Mouse (Mus musculus) gastrocnemius, postnatal 10 days (tissue): ENCODE measurements around the gene Adap2. TPM values are rescaled to one million over a fixed set of nuclear protein-coding genes. Genes with fewer than 3 reads are reported as not detected.
"Not testable (repeated sequence)": the region's sequence is repeated elsewhere in the genome, so short reads cannot be mapped to it uniquely, and the experiment has no call there.

Source experiments
- DNase-seq: peaks from one replicate; pipeline ENCODE4 v3.0.0; 2021; ENCODE audit warnings: mixed read lengths
- total RNA-seq, 2 experiments: library from RNA; stranded (reverse); gene quantifications; 2 replicates each; pipeline ENCODE4 v1.2.3; 2021

Gene Adap2
- total RNA-seq, 2 experiments from 2014 or later = 6.9 to 9.3 TPM

- DNase-seq = no peak
Measured at GRCm38 (mm10) chr11:80161041-80161440, 7.1 kb downstream of the Adap2 start.

DNA sequence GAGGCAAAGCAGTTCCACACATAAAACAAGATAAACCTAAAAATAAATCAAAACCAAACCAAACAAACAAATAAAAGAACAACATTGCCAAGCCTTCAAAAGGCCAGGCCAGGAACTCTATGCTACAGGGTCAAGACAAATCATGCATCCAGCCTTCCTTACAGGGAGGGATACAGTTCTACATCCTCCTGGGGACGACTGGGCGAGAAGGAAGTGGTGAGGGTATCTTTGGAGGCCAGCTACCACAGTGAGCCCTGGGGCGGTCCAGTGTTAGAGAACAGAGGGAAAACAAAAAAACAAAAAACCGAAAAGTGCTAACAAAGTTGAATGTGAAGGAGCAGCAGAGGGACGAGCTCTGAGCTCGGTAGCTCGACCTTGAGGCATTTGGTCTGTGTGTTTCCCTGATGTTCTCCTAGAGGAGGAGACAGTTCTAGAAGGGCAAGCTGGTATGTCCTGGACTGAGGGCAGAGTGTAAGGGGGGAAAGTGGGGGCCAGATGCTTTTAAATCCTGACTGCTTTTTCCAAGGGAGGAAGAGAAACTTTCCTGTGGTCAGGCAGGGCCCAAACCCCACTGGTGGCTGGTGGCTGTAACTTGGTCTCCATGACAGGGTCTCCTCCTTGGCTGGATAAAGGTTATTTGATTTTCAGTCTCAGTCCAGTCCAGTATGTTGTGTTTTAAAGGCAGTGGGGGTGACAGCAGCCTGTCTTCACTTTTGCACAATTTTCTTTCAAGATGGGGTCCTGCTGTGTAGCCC is 9.6 kb downstream of the Adap2 start:
- no peak for DNase-seq

DNA sequence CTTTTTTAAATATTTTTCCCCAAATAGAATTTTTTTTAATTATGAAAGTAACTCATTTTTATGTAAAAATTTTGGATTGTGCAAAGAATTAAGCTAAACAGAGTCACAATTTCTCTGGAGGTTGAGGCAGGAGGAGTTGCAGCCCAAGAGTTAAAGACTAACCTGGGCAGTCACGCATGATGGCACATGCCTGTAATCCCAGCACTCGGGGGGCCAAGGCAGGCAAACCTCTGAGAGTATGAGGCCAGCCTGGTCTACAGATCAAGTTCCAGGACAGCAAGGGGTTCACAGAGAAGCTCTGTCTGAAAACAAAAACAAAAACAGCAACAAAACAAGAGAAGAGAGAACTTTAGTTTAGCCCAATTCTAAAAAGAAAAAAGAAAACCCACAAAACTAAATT is 10.3 kb downstream of the Adap2 start:
- DNase-seq = no peak

DNA sequence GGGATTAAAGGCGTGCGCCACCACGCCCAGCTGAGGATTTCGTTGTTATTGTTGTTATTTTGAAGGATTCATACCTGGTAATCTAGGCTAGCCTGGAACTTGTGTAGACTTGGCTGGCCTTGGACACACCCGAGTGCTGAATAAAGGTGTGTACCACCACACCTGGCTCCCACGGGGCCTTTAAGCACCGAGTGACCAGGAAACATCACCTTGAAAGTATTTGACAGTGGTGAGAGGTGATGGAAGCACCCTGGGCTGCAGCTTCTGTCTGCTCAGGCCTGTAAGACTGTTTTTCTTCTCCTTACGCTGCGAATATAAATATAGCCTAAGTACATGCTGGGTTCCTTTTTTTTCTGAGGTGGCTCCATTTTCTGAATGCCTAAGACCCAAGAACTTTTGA is 14.2 kb downstream of the Adap2 start:
- no peak for DNase-seq

GRCm38 (mm10) chr11:80168611-80169249 is 14.8 kb downstream of the Adap2 start:
- DNase-seq = no peak

GRCm38 (mm10) chr11:80169629-80170028 is 15.7 kb downstream of the Adap2 start:
- no peak for DNase-seq

- DNase-seq = no peak
Measured at GRCm38 (mm10) chr11:80170351-80170750, 16.4 kb downstream of the Adap2 start.

- no peak for DNase-seq
Measured at GRCm38 (mm10) chr11:80171884-80172283, 18.0 kb downstream of the Adap2 start.

GRCm38 (mm10) chr11:80173963-80174670 is 20.2 kb downstream of the Adap2 start:
- no peak for DNase-seq

GRCm38 (mm10) chr11:80176911-80177895 is 23.3 kb downstream of the Adap2 start:
- no peak for DNase-seq

GRCm38 (mm10) chr11:80178316-80178715 is 24.4 kb downstream of the Adap2 start:
- no peak for DNase-seq

GRCm38 (mm10) chr11:80181021-80181749 is 27.3 kb downstream of the Adap2 start:
- no peak for DNase-seq

GRCm38 (mm10) chr11:80183054-80183704 is 29.3 kb downstream of the Adap2 start:
- not testable (repeated sequence) for DNase-seq

DNA sequence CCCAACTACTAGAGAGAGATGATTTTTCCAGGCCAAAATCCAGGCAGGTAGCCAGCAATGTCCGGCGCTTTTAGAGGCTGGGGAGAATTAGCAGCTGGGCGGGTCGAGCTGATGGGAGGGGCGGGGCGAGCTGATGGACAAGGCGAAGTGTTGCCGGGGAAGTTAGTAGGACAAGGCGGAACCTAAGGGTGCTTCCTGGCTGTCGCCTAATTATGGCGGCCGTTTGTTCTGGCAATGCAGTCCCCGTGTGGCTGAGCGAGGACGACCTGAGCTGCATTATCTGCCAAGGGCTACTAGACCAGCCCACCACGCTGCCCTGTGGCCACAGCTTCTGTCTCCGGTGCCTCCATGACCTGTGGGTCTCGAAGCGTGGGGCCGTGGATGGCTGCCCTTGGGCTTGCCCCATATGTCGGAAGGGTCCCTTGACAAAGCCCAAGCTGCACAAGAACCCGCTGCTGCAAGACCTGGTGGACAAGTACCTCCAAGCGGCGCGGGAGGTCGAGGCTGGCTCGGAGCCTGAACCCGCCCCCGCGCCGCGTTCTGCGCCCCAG is 29.9 kb downstream of the Adap2 start, which contains the start of gene Rnf135:
Gene Rnf135 (plus strand): TSS at position 147 of the 551 bp plus-strand sequence.
- peak; percentile 96 for DNase-seq

DNA sequence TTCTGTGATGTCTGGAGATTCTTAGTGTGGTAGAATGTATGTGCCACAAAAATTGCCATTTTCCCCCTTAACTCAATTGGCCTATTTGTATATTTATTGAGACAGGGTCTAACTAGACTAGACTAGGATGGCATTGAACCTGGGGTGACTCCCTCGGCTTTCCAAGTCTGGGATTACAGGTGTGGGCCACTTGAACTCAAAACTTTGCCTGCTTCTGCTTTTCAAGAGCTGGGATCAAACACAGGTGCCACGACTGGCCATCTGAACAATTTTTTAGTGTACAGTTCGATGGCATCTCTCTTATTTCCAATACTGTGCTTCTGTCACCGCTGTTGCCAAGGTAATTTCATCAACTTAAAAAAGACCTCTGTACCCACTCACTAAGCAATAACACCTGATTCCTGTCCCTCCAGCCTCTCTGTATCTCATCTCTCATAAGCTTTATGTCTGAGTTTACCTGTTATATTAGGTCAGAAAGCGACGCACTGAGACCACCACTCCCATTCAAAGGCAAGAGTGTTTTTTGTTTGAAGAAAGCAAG is 30.7 kb downstream of the Adap2 start:
- DNase-seq = no peak

DNA sequence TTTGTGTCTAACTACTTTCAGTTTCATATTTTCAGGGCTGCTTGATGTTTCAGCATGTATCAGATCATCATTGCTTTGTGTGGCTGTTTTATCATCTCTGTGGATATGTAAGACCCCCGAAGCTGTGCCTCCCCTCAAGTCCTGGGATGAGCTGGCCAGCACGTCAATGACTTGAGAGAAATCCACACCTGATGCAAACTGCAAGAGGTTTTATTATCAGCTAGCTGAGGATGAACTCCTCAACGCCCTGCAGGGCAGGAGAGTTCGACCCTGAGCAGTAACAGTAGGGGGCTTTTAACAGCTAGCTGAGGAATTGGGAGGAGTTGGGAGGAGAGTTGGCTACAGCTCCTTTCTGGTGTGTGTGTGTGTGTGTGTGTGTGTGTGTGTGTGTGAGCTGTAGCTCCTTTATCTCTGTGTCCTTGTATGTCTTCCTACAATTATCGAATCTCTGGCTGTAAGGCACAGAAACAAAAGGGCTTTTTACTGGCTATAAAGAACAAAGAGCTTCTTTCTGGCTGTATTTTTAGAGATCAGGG is 31.6 kb downstream of the Adap2 start:
- DNase-seq = not testable (repeated sequence)

- no peak for DNase-seq
Measured at GRCm38 (mm10) chr11:80190280-80190679, 36.4 kb downstream of the Adap2 start.

GRCm38 (mm10) chr11:80193827-80194226 is 39.9 kb downstream of the Adap2 start:
- no peak for DNase-seq

GRCm38 (mm10) chr11:80196351-80196750 is 42.4 kb downstream of the Adap2 start:
- DNase-seq = no peak

- DNase-seq = no peak
Measured at GRCm38 (mm10) chr11:80199316-80199715, 45.4 kb downstream of the Adap2 start.
